Mouse (Mus musculus) spleen, embryonic (tissue): ENCODE data around the gene Exosc10.

ENCODE experiments used
- CTCF ChIA-PET: fragments of 350-600 bp; sonication (Branson Sonifier 250); formaldehyde crosslinking; loops from one replicate; lab custom pipeline; 2022; lab: Charles Lee

The Exosc10 gene

GRCm38 (mm10) chr4:148604541-148605165 is 46.4 kb downstream of the Exosc10 start:
- CTCF ChIA-PET: no interaction called here

- CTCF ChIA-PET: interaction anchor here (0.6 kb wide), 1 partner anchor 20 kb away, joined by 3 read pairs; no protein-coding TSS in a partner anchor
These were observed 49.5 kb downstream of the Exosc10 start for GRCm38 (mm10) chr4:148607758-148608157.

- CTCF ChIA-PET: no interaction called here
These were observed 51.6 kb downstream of the Exosc10 start for GRCm38 (mm10) chr4:148609805-148610204.

GRCm38 (mm10) chr4:148610631-148611364 is 52.6 kb downstream of the Exosc10 start:
- CTCF ChIA-PET: no interaction called here

- CTCF ChIA-PET: no interaction called here
These were observed 54.3 kb downstream of the Exosc10 start for GRCm38 (mm10) chr4:148612557-148612956.

- CTCF ChIA-PET: no interaction called here
These were observed 55.5 kb downstream of the Exosc10 start for GRCm38 (mm10) chr4:148613738-148614137.

GRCm38 (mm10) chr4:148619805-148620204 is 61.6 kb downstream of the Exosc10 start:
- CTCF ChIA-PET: interaction anchor here (0.7 kb wide), 1 partner anchor 11 kb away, joined by 3 read pairs; no protein-coding TSS in a partner anchor

GRCm38 (mm10) chr4:148620718-148621117 is 62.5 kb downstream of the Exosc10 start:
- CTCF ChIA-PET: no interaction called here

GRCm38 (mm10) chr4:148622485-148622884 is 64.3 kb downstream of the Exosc10 start:
- CTCF ChIA-PET: no interaction called here

GRCm38 (mm10) chr4:148623609-148624008 is 65.4 kb downstream of the Exosc10 start:
- CTCF ChIA-PET: no interaction called here

- CTCF ChIA-PET: no interaction called here
These were observed 66.8 kb downstream of the Exosc10 start for GRCm38 (mm10) chr4:148625010-148625409.

GRCm38 (mm10) chr4:148625756-148626622 is 67.8 kb downstream of the Exosc10 start:
- CTCF ChIA-PET: no interaction called here

- CTCF ChIA-PET: no interaction called here
These were observed 68.5 kb downstream of the Exosc10 start, which contains the start of gene Tardbp for GRCm38 (mm10) chr4:148626623-148627185. Gene Tardbp, minus strand, starts transcription at chr4:148627019.

- CTCF ChIA-PET: no interaction called here
These were observed 69.0 kb downstream of the Exosc10 start for GRCm38 (mm10) chr4:148627246-148627645.
